Mouse (Mus musculus): ENCODE data around the gene Smad1.

The Smad1 gene

GRCm38 (mm10) chr8:79354009-79354408 is 45.3 kb downstream of the Smad1 start:
- no peak for DNase-seq (ENCODE audit: low read depth)

- DNase-seq (ENCODE audit: low read depth), result no peak
Measured at GRCm38 (mm10) chr8:79351916-79352315, 47.4 kb downstream of the Smad1 start.

GRCm38 (mm10) chr8:79350805-79351204 is 48.5 kb downstream of the Smad1 start:
- DNase-seq (ENCODE audit: low read depth), result no peak

DNA sequence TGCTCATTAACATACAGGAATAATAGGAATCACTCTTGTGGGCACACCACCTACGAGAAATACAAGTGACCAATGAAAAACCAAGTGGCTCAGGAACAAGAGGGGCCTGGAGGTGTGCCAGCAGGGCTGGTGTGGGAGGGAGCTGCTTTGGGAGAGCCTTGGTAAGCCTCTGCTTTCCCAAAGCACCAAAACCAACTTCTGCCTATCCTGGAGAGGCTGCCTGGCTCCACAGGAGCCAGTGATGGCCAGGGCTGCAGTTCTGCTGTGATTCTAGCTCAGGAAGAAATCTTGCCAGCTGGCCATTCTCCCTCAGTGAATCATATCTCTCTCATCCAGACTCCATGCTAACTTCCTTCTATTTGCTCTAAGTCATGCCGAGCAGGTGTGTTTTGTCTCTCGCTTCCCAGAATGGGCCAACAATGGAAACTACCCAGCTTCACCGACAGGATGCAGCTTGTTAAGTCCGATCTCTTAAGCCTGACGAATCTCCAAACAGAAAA is 49.2 kb downstream of the Smad1 start:
- DNase-seq (ENCODE audit: low read depth), result no peak

- DNase-seq (ENCODE audit: low read depth), result no peak
Measured at GRCm38 (mm10) chr8:79346414-79346813, 52.9 kb downstream of the Smad1 start.

DNA sequence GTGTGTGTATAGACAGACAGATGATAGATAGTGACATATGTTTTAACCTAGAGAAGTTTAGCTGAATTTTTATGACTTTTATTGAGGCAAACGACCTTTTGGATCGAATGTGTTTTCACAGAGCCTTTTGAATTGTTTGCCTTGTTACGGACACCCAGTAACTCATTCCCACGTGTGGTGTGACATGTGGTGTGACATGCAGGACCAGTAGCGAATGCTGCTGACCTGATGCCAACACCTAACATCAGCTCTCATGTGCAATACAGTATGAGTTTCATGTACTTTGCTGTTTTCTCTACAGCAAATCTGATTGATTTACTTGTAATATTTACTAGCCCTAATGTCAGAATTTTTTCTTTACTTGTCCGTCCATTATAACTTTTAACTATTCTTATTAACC is 53.5 kb downstream of the Smad1 start:
- no peak for DNase-seq (ENCODE audit: low read depth)

GRCm38 (mm10) chr8:79341236-79341635 is 58.1 kb downstream of the Smad1 start:
- DNase-seq (ENCODE audit: low read depth), result no peak

DNA sequence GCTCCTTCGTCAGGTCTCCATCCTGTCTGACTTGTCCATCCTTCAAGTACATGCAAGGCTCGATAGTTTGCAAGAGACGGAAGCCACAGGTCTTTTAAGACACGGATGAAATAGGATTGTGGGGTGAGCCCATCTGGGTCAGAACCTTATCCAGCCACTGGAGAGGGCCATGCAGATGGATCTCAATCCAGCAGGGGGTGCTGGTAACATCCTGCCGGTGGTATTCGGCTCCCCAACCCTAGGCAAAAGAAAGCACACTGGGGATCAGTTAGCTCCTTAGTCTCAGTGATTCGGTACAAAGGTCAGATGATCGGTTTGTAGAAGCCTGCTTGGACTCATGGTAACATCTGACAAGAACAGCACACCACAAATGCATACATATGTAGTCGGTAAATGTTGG is 59.8 kb downstream of the Smad1 start:
- no peak for DNase-seq (ENCODE audit: low read depth)

DNA sequence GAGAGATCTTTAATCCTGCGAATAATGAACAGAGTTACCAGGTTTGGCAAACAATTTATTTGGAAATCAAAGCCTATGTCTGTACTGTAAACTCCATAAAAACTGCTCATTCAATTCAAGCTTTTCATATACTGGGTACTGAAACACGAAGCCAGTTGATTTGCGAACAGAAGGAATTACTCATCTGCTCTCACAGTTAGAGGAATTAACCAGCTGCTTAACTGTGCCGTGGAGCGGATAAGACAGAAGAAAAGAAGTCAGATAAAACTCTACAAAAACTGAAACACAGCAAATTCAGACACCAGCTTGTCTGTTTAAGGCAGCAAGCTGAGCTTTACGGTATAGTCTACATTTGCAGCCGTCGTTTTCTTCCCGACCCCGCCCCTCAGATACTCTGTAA is 60.7 kb downstream of the Smad1 start:
- no peak for DNase-seq (ENCODE audit: low read depth)

DNA sequence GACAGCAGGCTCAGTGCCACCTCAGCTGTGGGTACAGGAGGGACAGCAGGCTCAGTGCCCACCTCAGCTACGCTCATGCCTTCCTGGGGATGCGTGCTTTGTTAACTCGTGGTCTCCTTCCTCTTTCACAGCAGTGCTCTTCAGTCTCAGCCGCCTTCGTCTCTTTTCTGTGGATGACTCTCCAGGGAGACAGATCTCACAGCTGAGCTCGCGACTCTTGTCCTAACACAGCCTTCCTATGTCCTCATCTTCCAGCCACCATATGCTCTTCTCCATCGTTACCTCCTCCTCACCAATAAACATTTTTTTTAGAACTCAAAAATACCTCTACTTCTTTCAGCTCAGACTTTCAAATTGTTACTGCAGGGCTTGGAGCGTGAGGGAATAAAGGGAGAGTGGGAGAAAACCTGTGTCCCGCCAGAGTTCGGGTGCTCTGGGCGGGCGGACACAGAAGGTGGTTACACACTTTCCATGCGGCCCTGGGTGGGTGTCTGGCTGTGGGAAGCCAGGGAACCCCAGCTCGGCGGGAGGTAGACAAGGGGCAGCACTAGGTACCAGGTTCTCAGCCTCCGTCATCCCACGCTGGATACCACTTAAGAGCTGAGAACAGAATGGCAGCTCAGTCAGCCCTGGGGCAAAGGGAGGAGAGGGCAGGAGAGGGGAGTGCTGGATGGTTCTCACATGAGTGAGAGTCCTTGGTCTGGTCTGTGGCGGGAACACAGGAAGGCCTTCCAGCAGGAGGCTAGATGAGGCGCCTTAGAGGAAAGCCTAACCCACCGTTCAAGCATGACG is 67.0 kb downstream of the Smad1 start:
- DNase-seq (ENCODE audit: low read depth), result no peak

GRCm38 (mm10) chr8:79331571-79331970 is 67.7 kb downstream of the Smad1 start:
- DNase-seq (ENCODE audit: low read depth), result no peak

- DNase-seq (ENCODE audit: low read depth), result no peak
Measured at GRCm38 (mm10) chr8:79331017-79331416, 68.3 kb downstream of the Smad1 start.

- no peak for DNase-seq (ENCODE audit: low read depth)
Measured at GRCm38 (mm10) chr8:79329735-79330134, 69.6 kb downstream of the Smad1 start.

DNA sequence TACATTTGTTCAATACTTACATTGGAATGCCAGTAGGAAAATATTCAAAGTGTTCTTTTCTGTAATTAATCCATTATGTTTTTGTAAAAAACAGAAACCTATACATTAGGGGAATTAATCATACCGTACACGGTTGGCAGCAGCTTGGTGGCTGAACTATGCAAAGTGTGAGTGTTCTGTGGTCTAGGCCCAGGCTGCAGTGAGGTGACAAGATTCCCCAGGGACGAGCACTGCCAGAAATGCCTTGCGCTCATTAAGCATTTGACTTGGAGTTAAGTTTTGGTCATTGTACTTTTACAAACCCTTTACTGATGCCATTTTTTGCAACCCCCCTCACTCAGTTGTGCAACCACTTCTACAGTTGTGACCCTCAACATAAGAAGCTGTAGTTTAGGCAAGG is 70.1 kb downstream of the Smad1 start:
- DNase-seq (ENCODE audit: low read depth), result no peak

GRCm38 (mm10) chr8:79325510-79325909 is 73.8 kb downstream of the Smad1 start:
- no peak for DNase-seq (ENCODE audit: low read depth)

- no peak for DNase-seq (ENCODE audit: low read depth)
Measured at GRCm38 (mm10) chr8:79324928-79325327, 74.4 kb downstream of the Smad1 start.

DNA sequence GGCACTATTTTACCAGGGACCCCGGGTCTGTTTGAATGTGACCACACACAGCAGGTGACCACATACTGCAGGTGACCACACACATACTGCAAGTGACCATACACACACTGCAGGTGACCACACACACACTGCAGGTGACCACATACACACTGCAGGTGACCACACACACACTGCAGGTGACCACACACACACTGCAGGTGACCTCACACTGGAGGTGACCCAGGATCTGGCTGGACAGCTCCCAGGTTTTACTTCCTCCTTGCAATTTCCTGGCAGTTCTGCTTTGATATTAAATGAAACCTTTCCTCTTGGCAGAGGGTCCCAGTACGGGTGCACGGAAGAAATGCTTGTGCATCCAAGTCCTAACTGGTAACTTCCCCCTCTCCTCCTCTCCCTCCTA is 75.3 kb downstream of the Smad1 start:
- no peak for DNase-seq (ENCODE audit: low read depth)

- DNase-seq (ENCODE audit: low read depth), result no peak
Measured at GRCm38 (mm10) chr8:79323121-79323520, 76.2 kb downstream of the Smad1 start.

GRCm38 (mm10) chr8:79310801-79311200 is 88.5 kb downstream of the Smad1 start:
- DNase-seq (ENCODE audit: low read depth), result no peak

GRCm38 (mm10) chr8:79305941-79306340 is 93.4 kb downstream of the Smad1 start:
- no peak for DNase-seq (ENCODE audit: low read depth)

GRCm38 (mm10) chr8:79301548-79301947 is 97.8 kb downstream of the Smad1 start:
- no peak for DNase-seq (ENCODE audit: low read depth)

GRCm38 (mm10) chr8:79299704-79300103 is 99.6 kb downstream of the Smad1 start:
- no peak for DNase-seq (ENCODE audit: low read depth)

DNA sequence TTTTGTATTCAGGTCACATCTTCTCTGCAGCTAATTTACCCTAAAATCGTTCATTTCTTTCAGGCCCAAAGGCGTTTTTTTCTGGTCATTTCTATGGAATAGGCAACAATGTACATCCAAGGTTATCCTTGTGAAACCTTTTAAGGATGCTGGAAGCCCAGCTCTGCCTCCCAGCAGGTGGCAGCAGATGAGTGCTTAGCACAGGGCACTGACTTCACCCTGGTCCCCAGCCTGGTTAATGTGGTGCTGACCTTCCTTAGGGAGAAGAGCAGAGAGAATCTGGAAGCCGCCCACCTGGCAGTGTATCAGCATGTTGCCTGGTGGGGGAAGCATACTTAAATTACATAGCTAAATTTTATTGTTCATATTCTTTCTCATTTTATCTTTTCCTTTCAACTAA is 101.6 kb downstream of the Smad1 start:
- no peak for DNase-seq (ENCODE audit: low read depth)
